Mouse (Mus musculus) heart, adult 11 months (tissue): ENCODE data around the gene Rhox3a2.
"Not testable (repeated sequence)": the region's sequence is repeated elsewhere in the genome, so short reads cannot be mapped to it uniquely, and the experiment has no call there.

Experiments
- DNase-seq: peaks from one replicate; pipeline ENCODE4 v3.0.0; 2022

Gene Rhox3a2

DNA sequence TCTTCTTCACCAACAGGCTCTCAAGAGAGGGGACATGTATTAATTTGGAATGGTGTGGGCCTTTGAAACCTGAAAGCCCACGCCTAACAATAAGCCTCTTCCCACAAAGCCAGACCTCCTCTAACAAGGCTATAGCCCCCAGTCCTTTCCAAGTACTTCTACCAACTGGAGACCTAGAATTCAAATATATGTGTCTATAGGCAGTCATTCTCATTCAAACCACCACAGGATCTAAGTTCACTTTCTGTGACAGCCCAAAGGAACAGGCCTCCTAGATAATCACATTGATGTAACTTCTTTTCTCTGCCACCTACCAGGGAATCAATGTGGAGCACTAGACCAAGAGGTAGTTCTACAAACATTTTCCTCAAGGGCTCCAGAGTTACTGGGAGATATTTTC is at the start of gene Rhox3a2:
Gene Rhox3a2, plus strand, starts transcription at position 301 of the 400 bp plus-strand sequence.
- not testable (repeated sequence) for DNase-seq

DNA sequence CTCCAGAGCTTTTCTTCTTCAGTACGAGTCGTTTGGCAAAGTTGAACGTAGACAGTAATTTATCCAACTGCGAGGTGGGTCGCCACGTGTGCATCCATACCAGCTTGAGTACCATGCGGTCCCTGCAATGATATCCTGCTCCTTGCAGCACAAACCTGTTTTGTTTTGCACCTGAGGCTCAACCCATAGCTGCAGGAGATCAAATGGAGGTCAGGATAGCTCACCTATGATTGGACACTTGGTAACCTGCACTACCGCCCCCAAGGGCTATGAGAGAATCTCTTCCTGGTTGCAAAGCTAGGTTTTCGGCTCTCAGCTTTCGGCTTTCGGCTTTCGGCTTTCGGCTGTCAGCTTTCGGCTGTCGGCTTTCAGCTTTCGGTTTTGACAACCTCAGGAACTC is 10.7 kb downstream of the Rhox3a2 start, which contains the start of gene Rhox4a2:
Gene Rhox4a2, plus strand, starts transcription at position 301 of the 400 bp plus-strand sequence.
- not testable (repeated sequence) for DNase-seq

DNA sequence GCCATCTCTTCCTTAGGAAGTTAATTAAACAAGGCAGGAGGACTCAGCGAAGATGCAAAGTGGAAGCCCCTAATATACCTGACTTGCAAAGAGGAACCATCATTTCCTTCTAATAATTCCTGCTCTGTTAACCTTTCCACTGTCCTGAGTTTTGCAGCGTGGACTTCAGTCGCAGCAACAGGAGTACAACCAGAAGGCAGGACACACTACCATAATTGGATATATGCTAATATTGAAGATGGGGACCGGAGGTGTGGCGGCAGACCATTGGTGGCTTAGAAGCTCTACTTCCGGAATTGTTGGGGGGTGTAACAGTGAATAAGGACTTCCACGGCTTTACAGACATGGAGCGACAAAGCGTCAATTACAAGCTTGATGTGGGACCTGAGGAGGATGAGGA is 31.9 kb downstream of the Rhox3a2 start, which contains the start of gene Rhox2b:
Gene Rhox2b, plus strand, starts transcription at position 301 of the 400 bp plus-strand sequence.
- not testable (repeated sequence) for DNase-seq

DNA sequence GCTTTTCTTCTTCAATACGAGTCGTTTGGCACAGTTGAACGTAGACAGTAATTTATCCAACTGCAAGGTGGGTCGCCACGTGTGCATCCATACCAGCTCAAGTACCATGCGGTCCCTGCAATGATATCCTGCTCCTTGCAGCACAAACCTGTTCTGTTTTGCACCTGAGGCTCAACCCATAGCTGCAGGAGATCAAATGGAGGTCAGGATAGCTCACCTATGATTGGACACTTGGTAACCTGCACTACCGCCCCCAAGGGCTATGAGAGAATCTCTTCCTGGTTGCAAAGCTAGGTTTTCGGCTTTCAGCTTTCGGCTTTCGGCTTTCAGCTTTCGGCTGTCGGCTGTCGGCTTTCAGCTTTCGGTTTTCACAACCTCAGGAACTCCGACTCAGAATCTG is 52.4 kb downstream of the Rhox3a2 start, which contains the start of gene Rhox4b:
Gene Rhox4b, plus strand, starts transcription at position 301 of the 400 bp plus-strand sequence.
- not testable (repeated sequence) for DNase-seq
